Mouse (Mus musculus): Measurements from ENCODE around the gene Ror1.

DNA sequence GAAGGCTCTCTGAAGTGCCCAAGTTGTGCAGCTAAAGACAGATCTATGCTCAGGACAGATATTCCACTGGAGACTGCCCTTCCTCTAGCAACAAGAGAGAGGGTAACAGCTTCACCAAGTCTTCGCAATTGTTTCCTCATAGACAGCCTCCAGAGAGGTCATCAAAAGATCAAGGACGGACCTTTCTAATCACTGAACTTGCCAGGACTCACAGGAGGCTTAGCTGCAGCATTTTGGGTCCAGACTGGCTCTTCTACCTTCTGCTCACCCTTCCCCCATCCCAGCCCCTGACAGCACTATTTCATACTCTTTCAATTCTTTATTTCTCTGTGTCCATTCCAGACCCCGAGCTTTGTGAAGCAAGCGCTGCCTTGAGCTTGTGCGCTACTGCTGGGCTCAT is 204.6 kb downstream of the Ror1 start:
- no peak for TF ChIP-seq CTCF (IDR thresholded peaks at IDR 0.05; ENCODE audit: control insufficient read depth, insufficient read depth, insufficient replicate concordance, low read depth, low read length)
- TF ChIP-seq POLR2A (IDR thresholded peaks at IDR 0.05; ENCODE audit: control insufficient read depth, low read depth, low read length) = no peak
